Mouse (Mus musculus): ENCODE measurements around the gene Cd101. TPM values are rescaled to one million over a fixed set of nuclear protein-coding genes. Genes with fewer than 3 reads are reported as not detected.

Gene Cd101
- total RNA-seq, 2 experiments from 2014 or later, result 0.83 to 1.7 TPM

DNA sequence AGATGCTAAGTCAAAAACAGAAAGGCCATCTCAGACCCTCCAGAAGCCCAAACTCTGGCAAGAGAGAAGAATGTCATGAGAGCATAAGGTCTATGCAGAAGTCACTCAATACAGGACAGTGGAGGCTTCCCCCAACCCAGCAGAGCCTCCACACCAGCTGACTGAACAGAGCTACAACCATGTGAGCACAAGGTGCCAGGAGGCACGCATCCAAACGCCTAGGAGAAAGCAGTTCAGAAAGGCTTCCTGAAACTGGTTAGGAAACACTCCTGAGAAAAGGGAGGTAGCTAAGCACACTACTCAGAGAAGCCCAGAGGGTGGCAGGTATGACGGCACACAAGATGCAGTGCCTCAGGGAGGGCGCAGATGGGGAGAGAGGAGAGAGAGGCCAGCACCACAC is 77.8 kb downstream of the Cd101 start:
- ATAC-seq (replicated peaks; ENCODE audit: low FRiP score, poor library complexity, severe bottlenecking), result no peak

DNA sequence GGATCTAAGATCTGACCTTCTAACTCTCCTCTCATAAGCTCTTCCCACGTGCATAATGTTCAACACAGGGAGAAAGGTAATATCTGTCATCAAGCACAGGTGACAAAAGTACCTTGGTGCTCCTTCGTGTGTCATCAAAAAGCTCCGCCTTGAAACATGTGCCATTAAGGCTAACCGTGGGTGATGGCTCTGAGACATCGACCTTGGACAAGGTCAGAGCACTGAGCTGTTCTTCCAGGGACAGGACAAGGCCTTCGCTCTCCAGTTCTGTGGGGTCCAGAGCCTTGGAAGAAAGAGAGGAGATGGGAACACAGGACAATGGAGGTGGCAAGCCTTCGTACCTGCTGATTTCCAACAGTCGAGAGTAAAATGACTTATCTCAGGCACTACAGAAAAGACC is 82.1 kb downstream of the Cd101 start:
- ATAC-seq (replicated peaks; ENCODE audit: low FRiP score, poor library complexity, severe bottlenecking), result no peak

Other genes with a start within 250 kb of the Cd101 start
- not detected in 2 replicates for gene Vtcn1, start 204.1 kb downstream of the Cd101 start, total RNA-seq (2015; ENCODE audit: low replicate concordance)
- gene Vtcn1, start 204.1 kb downstream of the Cd101 start, total RNA-seq (2017; ENCODE audit: low replicate concordance), result not detected in 2 replicates
- 0.36 TPM in 1 of 2 replicates, not detected in the other for gene Trim45, start 107.4 kb downstream of the Cd101 start, total RNA-seq (2015; ENCODE audit: low replicate concordance)
- gene Trim45, start 107.4 kb downstream of the Cd101 start, total RNA-seq (2017; ENCODE audit: low replicate concordance), result 2.8 and 3.6 TPM in 2 replicates
- 24.3 and 31.7 TPM in 2 replicates for gene Ttf2, start 59.9 kb downstream of the Cd101 start, total RNA-seq (2015; ENCODE audit: low replicate concordance)
- gene Ttf2, start 59.9 kb downstream of the Cd101 start, total RNA-seq (2017; ENCODE audit: low replicate concordance), result 51.3 and 51.6 TPM in 2 replicates
- gene Ptgfrn, start 80.7 kb upstream of the Cd101 start, total RNA-seq (2015; ENCODE audit: low replicate concordance), result 0.84 TPM in 1 of 2 replicates, not detected in the other
- not detected in 2 replicates for gene Ptgfrn, start 80.7 kb upstream of the Cd101 start, total RNA-seq (2017; ENCODE audit: low replicate concordance)